Mouse (Mus musculus): ENCODE results near the gene Unc13d.

The Unc13d gene

GRCm38 (mm10) chr11:116012262-116012947 is 65.4 kb downstream of the Unc13d start, which contains the start of gene Galk1:
Galk1 (minus strand) TSS chr11:116012719.
- in situ Hi-C loops (cut with MboI; ENCODE audit: low pct_unique_long_range_greater_than_20kb in 1 of 2, low sequenced_read_pairs in 2 of 2, unreplicated experiment in 1 of 2): no loop called here
